Mouse (Mus musculus) lung, embryonic 16.5 days (tissue): ENCODE measurements around the gene Sbf2. TPM values are rescaled to one million over a fixed set of nuclear protein-coding genes. Genes with fewer than 3 reads are reported as not detected.

ENCODE experiments used
- ATAC-seq: fragments of 200-750 bp; cut with Nextera tagmentation; 2 replicates; pipeline ENCODE4 v1.8.0; 2017; ENCODE audit warnings: low read depth, mild to moderate bottlenecking, moderate library complexity
- H3K27ac ChIP-seq: fragments of 300-500 bp; sonication (generic); 2 replicates; pipeline ENCODE4 v1.5.1; 2014; ENCODE audit warnings: mild to moderate bottlenecking, control low read depth, low read length
- H3K27me3 ChIP-seq: fragments of 300-500 bp; sonication (generic); 2 replicates; pipeline ENCODE4 v1.6.1; 2014; ENCODE audit warnings: low read depth, low read length, mixed read lengths; ENCODE audit not compliant: control insufficient read depth, insufficient read depth
- H3K36me3 ChIP-seq: fragments of 300-500 bp; sonication (generic); 2 replicates; pipeline ENCODE4 v1.6.1; 2014; ENCODE audit warnings: low read length; ENCODE audit not compliant: control insufficient read depth, insufficient read depth
- H3K4me1 ChIP-seq: fragments of 300-500 bp; sonication (generic); replicated peaks from 2 replicates; pipeline ENCODE4 v1.6.1; 2014; ENCODE audit warnings: low read length, mixed read lengths; ENCODE audit not compliant: control insufficient read depth, insufficient read depth
- H3K4me2 ChIP-seq: fragments of 300-500 bp; sonication (generic); 2 replicates; pipeline ENCODE4 v1.6.1; 2014; ENCODE audit warnings: low read depth, low read length, control low read depth
- H3K4me3 ChIP-seq: fragments of 300-500 bp; sonication (generic); 2 replicates; pipeline ENCODE4 v1.5.1; 2014; ENCODE audit warnings: mild to moderate bottlenecking, low read length, control low read depth
- H3K9ac ChIP-seq: fragments of 300-500 bp; sonication (generic); 2 replicates; pipeline ENCODE4 v1.6.1; 2014; ENCODE audit warnings: low read length, control low read depth
- H3K9me3 ChIP-seq: fragments of 300-500 bp; sonication (generic); 2 replicates; pipeline ENCODE4 v1.6.1; 2016; ENCODE audit warnings: low read length; ENCODE audit not compliant: control insufficient read depth
- WGBS: fragments of 180-500 bp; shearing (Covaris S2); extraction: QIAGEN DNeasy Blood & Tissue Kit; methylation state at CpG from one replicate; pipeline ENCODE4 v1.1.7; 2014; 5-methylcytosine and 5-hydroxymethylcytosine counted together
- polyA plus RNA-seq: library from polyadenylated mRNA; unstranded; fragments of >200 nt; fragmentation: Nextera tagmentation; extraction: Ambion mirVana; gene quantifications from 2 replicates; pipeline ENCODE4 v1.2.1, GENCODE M21; 2015

Gene Sbf2
- polyA plus RNA-seq, 1 experiment from 2014 or later = 37.9 TPM

- no peak overlapping the region for H3K4me2 ChIP-seq
- 42% methylated on average over 4 of the region's 4 CpGs for WGBS
- H3K36me3 ChIP-seq = no peaks in the 10 kb centered on the region
- peak overlapping the region; percentile 79 for H3K27ac ChIP-seq
- no peak overlapping the region for H3K9ac ChIP-seq
- H3K4me1 ChIP-seq = peaks cover 41% of the 10 kb centered on the region
- peak; percentile 83 for ATAC-seq
- no peaks in the 10 kb centered on the region for H3K27me3 ChIP-seq
- no peaks in the 10 kb centered on the region for H3K9me3 ChIP-seq
- H3K4me3 ChIP-seq = no peak overlapping the region
These were observed 354.6 kb downstream of the Sbf2 start for GRCm38 (mm10) chr7:110259966-110260711.

- Histone ChIP-seq H3K4me3 (no peak overlapping the region), H3K9me3 (no peaks in the 10 kb centered on the region), H3K27me3 (no peaks in the 10 kb centered on the region), H3K27ac (no peak overlapping the region), H3K4me1 (peaks cover 41% of the 10 kb centered on the region), H3K36me3 (0 out of 2 replicates have a peak, but pooled peaks cover under 1% of the 10 kb centered on the region), H3K9ac (no peak overlapping the region), H3K4me2 (no peak overlapping the region)
- no peak for ATAC-seq
- WGBS = 83% methylated on average over 11 of the region's 11 CpGs
These were observed 356.3 kb downstream of the Sbf2 start for GRCm38 (mm10) chr7:110258196-110258950.

Other genes starting within 250 kb of the Sbf2 start
- gene Adm, start 12.7 kb upstream of the Sbf2 start, polyA plus RNA-seq = 6.4 and 8.2 TPM in 2 replicates
- gene Ampd3, start 153.3 kb upstream of the Sbf2 start, polyA plus RNA-seq = 2.7 and 3.0 TPM in 2 replicates
- gene Rnf141, start 229.5 kb upstream of the Sbf2 start, polyA plus RNA-seq = 37.5 and 37.7 TPM in 2 replicates
- gene Lyve1, start 248.3 kb upstream of the Sbf2 start, polyA plus RNA-seq = 67.3 and 72.5 TPM in 2 replicates